Mouse (Mus musculus) E14TG2a.4 (cell line): ENCODE data around the gene Chpf.

Source experiments
- CTCF ChIP-seq: conservative IDR thresholded peaks from 2 replicates; pipeline ENCODE4 v1.5.1; 2014; ENCODE audit warnings: low read length
- NANOG ChIP-seq: IDR thresholded peaks from 2 replicates; pipeline ENCODE4 v1.6.1; 2014; ENCODE audit warnings: borderline replicate concordance, low read length, mixed read lengths

DNA sequence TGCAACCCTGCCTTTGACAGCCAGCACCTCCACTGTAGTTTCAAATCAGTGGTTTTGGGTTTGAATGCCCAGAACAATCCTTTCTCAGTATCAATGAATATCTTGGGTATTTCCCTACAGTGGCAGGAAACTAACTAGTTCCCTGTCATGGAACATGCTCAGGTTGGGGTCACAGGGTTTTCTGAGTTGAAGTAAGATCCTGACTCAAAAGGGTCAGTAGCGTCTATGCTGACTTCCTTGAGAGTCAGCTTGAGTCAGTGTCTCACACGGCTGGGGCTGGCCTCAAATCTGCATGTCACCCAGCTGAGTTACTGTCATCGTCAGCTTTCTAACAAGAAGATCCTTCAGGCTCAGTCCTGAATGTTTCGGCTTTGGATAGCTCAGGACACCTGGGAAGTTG lies 19.8 kb upstream of the Chpf start:
- TF ChIP-seq CTCF (no peak), NANOG (no peak)
